Mouse (Mus musculus) large intestine, adult 2 months (tissue): ENCODE measurements around the gene Gpank1. TPM values are rescaled to one million over a fixed set of nuclear protein-coding genes. Genes with fewer than 3 reads are reported as not detected.

Source experiments
- DNase-seq: peaks from one replicate; pipeline ENCODE4 v3.0.0-alpha.2; 2012; ENCODE audit warnings: low read depth, low spot score
- WGBS: fragments of 180-500 bp; shearing (Covaris S2); methylation state at CpG from one replicate; pipeline ENCODE4 v1.1.7; 2018; 5-methylcytosine and 5-hydroxymethylcytosine counted together
- polyA plus RNA-seq: library from polyadenylated mRNA; depleted of rRNA; stranded (reverse); fragments of >200 nt; gene quantifications from 2 replicates; pipeline ENCODE4 v1.2.3, GENCODE M21; 2012

Gpank1 gene
- polyA plus RNA-seq, 1 experiment: 18.4 TPM

DNA sequence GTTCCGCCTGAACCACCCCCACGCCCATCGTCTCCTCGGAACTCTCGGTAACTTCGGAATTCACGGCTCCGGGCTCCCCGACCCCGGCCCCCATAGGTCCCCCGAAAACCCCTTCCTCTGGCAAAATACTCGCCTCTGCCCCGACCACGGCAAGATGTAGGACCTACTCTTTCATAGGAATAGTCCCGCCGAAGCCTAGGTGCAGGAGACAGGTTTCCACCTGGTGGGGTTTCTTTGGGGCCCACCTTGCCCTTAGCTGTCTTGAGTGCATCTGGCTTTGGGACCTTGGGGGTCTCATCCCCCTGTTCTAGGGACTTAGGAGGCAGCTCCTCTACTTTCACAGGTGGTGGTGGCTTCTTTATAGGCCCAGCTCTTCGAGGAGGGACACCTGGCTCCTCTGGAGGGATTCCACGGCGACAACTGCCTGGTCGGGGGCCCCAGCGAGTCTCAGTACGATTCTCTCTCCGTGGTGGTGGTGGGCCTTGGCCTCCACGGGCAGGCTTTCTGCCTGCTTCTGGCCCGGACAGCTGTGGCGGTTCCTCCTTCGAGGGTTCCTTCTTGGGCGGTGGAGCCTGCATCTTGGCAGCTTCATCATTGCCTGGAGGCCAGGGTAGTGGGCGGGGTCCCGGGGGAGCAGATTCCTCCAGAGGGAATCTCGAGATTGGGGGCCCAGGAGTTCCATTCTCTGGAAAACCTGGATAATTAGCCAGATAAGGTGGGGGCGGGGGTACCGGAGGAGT, 35.4 kb downstream of the Gpank1 start:
- 86% methylated on average over 33 of the region's 33 CpGs for WGBS
- no peak for DNase-seq

DNA sequence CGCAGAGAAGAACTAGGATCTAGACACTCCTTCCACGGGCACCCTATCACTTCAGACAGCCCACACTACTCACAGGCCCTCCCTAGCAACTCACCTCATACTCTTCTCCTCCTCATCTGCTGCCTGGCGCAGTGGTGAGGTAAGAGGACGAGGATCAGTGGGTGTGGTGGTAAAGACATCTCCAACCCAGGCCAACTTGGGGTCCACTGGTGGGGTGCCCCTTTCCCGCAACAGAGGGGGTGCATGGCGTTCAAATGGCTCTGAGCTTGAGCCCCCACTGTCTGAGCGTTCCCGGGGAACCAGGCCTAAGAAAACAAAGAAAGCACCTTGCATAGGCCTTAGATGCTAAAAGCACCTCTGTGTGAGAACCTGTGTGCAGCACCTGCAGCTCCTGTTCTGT, 36.0 kb downstream of the Gpank1 start:
- 88% methylated on average over 8 of the region's 8 CpGs for WGBS
- DNase-seq: no peak

DNA sequence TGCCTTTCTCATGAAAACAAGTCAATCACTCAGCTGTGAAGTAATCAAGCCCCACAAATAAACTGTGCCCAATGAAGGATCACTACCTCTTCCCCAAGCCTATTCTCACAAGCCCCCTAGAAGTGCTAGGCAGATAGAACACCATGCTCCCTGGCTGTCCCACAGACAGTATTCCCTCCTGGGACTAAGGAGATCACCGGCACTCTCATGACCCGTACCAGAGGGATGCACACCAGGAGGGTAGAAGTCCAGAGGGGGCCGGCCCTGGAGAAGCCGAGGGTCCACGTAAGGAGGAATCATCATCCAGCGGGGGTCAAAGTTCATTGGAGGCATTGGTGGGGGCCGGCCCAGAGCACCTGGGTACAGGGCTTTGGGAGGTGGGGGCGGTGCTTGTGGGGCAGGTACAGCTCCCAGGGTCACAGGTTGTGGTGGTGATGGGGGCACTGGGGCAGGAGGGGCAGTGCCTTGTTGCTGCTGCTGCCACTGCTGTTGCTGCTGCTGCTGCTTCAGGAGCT, 36.5 kb downstream of the Gpank1 start:
- WGBS: 92% methylated on average over 8 of the region's 8 CpGs
- DNase-seq: no peak

DNA sequence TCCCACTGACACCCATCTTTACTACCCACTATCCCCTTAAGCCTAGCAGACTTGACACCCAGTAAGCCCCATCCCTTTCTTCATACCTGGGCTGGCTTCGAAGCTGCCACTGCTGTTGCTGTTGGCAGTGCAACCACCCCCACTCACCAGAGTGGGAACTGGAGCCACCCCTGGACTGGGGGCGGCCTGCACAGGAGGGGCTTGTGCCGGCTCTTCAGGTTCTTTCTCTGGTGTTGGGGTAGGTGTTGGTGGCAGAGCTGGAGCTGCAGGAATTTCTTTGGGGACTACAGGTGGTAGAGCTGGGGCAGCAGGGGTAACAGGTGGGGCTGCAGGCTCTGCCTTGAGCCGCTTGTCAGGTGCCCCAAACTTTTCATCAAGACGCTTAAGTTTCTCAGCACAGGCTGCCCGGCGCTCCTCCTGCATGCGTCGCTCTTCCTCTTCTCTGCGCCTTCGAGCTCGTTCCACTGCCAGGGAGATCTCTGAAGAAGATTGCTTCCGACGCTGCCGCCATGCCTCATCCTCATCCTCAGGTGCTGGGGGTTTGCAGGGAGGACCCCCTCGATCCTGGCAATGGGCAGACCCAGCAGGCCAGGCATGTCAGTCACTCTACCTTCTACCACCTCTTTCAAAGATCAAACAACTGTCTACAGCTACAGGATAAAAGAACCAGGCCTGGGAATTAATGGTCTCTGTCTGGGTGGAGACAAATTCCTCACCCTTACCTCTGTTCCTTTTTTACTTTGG, 37.8 kb downstream of the Gpank1 start:
- no peak for DNase-seq
- WGBS: 92% methylated on average over 16 of the region's 16 CpGs

DNA sequence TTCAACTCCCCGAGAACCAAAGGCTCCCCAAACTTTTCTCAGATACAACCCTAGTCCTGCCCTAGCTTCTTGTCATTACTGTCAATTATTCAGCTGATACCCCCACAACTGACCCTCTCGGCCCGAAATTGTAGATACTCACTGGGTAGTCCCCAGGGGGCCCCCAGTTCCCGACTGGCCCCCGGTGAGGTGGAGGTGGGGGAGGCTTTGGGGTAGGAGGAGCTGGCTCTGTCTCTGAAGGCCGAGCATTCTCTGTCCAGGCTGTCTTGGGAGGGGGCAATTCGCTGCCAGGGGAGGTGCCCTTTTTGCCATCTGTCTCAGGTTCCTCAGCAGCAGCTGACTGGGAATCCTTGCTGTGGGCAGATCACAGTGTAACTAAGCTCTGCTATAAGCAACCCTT, 38.4 kb downstream of the Gpank1 start:
- WGBS: 88% methylated on average over 7 of the region's 7 CpGs
- no peak for DNase-seq

DNA sequence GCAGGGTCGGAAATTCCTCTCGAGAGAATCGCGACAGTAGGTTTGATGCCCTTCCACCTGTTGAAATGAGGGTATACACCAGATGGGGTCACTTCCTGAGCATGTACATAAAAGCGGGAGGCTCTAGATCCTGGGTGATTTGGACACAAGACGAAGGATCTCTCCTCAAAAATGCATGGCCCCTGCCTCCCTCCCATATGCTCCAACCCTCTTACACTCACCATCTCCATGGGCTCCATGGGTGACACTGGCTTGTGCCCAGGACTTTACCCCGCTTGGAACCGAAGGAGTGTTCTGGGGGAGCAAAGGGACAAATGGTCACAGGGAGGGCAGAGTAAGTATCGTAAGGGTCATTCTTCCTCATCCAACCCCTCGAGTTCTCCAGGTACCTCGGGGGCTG, 40.2 kb downstream of the Gpank1 start:
- 75% methylated on average over 11 of the region's 11 CpGs for WGBS
- no peak for DNase-seq

DNA sequence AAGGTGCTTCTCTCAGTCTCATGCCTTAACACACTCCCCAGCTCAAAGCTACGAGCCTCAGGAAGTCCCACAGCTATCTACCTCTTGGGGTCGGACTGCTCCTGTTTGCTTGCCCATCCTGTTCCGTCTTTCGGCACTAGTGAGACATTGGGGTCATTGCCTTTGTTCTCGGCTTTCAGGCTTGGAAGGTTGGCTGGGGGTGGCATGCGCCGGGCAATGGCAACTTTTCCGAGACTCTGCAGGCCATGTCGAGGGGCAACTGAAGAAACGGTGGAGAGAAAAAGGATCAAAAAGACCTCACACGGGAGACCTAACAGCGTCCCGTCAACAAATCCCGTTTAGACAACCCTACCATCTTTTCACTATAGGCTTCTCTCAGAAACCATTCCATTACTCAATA, 40.9 kb downstream of the Gpank1 start:
- WGBS: 61% methylated on average over 14 of the region's 14 CpGs
- DNase-seq: no peak

DNA sequence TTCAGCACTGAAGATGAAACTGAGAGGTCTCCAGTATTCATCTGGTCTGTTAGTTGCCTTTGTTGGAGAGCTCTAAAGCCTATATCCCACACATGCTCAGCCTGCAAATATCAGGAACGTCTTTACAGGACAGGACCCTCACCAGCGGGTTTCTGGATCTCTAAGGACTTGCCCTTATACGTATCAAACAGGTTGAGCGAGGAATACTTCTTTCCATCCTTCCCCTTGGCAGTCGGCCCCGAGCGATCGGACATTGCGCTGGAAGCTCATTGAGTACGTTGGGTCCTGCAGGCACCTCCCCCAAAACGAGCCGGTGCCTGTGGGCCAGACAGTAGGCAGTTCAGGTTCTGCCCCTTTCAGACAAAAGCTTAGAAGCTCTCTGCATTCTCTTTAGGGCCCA, 41.5 kb downstream of the Gpank1 start:
- 4% methylated on average over 12 of the region's 12 CpGs for WGBS
- DNase-seq: no peak

DNA sequence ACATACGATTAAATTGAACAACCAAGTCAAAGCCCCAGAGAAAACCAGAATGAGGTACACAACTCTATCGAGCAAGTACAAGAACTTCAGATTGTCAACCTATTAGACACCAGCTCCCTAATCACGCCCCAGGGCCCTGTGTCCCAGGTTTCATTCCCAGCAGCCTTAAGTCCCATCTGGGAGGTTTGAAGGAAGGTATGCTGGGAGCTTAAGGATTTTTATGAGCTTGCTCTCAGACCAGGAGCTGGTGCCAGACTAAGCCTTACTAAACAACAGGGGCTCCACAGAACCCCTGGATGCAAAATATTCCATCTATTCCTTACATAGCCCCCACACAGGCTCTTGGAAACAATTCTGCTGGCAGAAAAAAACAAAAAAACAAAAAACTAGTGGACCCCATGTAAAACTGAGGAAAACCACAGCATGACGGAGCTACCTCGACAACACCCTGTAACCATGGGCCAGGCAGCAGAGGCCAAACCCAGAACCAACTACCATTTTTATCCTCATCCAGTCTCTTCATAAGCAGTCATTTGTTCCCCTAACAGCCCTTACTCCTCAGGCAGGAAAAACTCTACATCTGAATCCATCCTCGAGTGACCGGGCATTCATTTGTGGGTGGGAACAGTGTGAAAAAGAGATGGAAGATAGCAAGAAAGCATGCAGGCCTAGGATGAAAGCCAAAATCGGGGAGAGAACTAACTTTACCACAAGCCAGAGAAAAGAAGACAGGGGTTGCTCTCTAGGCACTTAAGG, 42.2 kb downstream of the Gpank1 start:
- no peak for DNase-seq
- WGBS: 2% methylated on average over 8 of the region's 8 CpGs

DNA sequence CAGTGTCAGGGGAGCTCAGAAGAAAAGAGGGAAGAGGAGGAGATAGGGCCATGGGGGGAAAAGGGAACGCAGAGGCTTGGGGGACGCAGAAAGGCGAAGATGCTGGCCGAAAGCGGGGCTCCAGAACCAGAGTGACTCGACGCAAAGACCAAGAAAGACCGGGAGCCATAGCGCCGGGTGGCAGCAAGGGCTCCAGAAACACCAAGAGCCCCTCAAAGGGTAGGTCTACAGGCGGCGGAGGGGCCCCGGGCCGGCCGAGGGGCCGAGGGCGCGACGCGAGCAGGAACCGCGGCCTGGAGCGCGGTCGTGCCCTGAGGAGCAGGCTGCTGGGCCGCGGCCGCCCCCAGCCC, 42.9 kb downstream of the Gpank1 start:
- DNase-seq: no peak
- WGBS: 0% methylated on average over 28 of the region's 28 CpGs

DNA sequence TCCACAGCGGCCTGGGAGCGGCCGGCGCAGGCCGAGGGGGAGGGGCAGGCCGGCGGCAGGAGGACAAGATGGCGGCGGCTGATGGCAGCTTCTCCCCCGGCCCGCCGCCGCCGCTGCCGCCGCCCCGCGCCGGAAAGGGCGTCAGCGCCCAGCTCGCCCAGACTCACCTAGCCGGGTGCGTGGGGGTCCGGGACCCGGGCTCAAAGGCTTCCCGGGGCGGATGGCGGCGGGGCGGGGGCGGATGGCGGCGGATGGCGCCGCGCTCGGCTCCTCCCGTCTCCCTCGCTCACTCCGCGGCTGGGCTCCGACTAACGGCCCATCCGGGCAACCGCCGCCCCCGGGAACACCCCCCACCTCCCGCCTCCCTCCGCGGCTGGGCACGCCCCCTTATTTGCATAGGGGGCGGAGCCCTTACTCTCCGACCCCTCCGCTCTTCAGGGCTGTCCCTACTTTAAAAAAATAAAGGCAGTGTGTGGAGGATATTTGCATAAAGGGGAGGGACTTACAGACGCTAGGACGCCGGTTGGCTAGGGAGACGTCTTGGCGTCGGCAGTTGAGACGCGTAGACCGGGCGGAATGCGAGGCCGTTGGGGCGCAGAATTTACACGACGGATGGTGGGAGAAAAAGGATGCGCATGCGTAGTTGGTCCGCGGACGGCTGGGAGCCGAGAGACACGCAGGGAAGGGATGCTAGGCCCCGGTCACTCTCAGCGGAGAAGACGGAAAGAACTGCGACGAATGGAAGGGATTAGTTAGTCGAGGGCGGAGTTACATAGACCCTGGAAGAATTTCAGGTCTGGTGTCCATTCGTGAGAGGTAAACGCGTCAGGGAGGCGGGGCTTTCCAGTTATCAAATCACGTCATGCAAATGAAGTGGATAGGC, 43.6 kb downstream of the Gpank1 start, which contains the start of gene Prrc2a:
TSS of gene Prrc2a (minus strand) at position 330 of the 883 bp plus-strand sequence.
- under 1% methylated on average over 76 of the region's 89 CpGs for WGBS
- DNase-seq: peak; percentile 94

DNA sequence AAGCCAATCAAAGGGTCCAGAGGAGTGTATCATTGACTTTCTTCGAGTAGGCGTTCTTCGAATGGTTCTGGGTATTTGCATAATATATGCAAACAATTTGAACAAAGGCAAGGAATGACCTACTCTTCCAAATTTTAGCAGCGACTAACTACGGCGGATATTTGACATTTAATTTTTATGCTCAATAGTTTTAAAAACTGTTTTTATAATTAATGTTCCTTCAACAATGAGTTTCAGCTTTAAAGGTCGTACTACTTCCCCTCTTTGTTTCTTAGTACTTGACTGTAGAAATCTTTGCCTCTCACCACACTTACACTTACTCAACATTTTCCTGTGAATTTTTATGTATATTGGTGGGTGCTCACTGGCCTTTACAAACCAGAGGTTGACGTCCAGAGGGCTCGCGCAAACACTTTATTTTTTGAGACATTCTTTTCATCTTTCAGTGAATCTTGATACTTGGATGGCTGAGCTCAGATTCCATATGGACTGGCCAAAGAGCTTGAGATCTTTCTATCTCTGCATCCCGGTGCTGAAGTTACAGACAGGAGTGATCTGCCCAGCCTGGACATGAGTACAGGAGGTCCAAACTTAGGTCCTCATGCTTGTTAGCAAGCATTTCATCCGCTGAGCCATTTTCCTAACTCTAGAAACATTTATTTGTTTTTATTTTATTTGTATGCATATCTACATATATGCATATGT, 44.3 kb downstream of the Gpank1 start:
- DNase-seq: no peak
- 17% methylated on average over 12 of the region's 12 CpGs for WGBS

DNA sequence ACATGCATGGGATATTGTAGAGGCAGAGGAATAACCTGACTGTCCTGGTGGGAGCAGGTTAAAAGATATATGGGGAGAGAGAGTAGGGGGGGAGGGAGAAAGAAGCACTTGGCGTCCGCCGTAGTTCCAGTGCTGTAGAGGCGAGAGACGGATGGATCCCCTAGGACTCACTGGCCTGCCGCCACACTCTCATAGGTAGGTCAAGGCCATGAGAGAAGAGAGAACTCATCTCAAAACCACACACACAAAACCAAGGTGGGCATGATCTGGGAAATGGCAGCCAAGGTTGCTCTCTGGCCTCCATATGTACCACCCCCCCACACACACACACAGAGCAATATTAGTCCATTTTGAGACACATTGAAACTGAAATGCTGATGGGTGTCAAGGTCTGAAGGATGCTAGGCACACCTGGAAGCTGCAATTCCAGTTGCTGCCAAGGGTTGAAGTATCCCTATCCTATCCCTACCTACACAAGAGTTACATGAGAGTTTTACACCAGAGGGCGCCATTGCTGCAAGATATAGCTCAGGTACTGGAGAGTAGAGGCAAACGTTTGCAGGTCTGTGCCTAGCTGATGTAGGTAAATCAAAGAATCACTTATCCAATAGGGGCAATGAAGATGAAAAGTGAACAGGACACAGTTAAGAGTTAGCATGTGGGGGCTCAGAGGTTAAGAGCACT, 45.2 kb downstream of the Gpank1 start:
- peak; percentile 87 for DNase-seq
- WGBS: 71% methylated on average over 8 of the region's 8 CpGs

DNA sequence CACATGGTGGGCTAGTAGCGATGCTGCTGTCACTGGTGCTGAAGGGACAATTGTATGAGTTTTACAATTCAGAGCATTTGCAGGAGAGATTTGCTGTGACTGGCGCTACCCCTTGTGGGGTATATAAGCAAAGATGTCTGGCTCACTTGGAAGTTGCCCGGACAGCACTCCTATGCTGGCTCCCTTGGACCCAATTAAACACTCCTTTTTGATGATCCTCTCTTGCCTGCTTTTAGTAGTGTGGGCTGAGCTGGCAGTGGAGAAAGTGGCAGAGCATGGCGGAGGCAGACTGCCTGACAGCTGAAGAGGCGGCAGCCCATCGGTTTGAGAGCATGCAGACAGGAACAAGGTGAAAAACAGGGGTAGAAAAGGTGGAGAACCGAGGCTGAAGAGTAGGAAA, 46.5 kb downstream of the Gpank1 start:
- WGBS: 92% methylated on average over 7 of the region's 7 CpGs

DNA sequence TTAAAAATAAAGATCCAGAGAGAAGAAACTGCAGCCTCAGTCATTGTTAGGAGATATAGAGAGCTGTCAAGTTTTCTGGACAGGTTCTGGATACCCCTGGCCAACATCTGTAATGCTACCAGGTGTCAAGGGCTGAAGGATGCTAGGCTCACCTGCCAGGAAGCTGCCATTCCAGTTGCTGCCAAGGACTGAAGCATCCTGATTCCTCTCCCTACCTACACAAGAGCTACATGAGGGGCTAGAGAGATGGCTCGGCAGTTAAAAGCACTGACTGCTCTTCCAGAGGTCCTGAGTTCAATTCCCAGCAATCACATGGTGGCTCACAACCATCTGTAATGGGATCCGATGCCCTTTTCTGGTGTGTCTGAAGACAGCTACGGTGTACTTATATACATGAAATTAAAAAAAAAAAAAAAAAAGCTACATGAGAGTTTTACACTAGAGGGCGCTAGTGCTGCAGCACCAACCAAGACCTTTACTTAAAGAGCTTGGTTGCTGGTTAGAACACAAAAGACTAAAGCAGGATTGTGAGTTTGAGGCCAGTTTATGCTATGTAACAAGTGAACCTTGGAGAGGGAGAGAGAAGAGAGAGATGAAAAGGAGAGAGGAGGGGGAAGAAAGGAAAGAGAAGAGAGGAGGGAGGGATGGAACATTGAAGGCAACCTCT, 47.4 kb downstream of the Gpank1 start:
- DNase-seq: no peak
- 11% methylated on average over 4 of the region's 4 CpGs for WGBS

More for the DNA sequence above, 46.5 kb downstream of the Gpank1 start:
- no peak for DNase-seq

DNA sequence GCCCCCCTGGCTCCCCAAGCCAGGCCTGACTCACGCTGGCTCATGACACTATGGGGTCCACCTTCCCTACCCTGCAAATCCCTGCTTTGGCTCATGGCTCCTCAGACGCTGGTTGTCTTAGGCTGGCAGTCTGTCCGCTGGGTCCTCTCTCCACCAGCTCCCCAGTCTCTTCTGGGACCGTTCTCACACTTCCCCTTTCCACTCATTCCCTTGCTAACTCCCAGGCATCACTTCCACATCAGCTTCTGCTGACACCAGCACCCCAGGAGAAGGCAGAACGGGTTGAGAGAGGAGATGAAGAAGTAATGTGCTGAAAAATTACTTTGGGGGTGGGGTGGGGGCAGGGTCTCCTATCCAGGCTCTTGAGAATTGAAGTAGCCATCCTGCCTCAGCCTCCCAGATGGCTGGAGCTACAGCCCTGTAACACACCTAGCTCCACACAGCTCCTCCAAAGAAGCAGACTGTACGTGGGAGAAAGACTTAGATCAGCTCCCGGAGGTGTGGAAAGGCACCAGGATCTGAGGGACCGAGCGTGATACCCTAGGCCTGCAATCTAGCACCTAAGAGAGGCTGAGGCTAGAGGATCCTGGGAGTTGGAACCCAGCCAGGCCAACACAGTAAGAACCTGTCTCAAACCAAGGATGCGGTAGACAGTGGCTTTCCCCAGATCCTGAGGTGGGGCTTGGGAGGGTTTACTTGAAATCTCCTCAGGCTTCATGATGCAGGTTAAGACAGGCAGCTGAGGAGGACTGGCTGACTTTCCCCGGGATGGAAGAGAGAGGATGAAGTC, 51.4 kb downstream of the Gpank1 start:
- DNase-seq: no peak
- WGBS: 73% methylated on average over 11 of the region's 11 CpGs

DNA sequence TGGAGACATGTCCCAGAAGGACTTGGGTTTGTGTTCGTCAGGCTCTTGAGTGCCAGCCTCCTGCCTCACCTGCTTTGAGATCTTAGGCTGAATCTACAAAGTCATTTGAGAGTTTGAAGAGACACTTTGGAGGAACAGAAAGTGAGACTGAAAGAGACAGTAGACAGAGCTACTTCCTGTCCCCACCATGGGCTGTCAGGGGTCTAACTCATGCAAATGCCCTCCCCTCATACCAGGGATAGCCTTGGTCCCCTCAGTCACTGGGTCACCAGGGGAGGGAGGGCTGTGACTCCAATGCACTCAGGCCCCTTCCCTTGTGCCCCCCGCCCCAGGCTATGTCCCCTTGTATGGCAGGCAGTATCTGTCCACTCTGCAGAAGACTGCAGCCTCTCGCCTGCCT, 52.1 kb downstream of the Gpank1 start:
- 77% methylated on average over 3 of the region's 3 CpGs for WGBS

More for the DNA sequence above, 52.1 kb downstream of the Gpank1 start:
- DNase-seq: no peak
